In the genomic region with DNA sequence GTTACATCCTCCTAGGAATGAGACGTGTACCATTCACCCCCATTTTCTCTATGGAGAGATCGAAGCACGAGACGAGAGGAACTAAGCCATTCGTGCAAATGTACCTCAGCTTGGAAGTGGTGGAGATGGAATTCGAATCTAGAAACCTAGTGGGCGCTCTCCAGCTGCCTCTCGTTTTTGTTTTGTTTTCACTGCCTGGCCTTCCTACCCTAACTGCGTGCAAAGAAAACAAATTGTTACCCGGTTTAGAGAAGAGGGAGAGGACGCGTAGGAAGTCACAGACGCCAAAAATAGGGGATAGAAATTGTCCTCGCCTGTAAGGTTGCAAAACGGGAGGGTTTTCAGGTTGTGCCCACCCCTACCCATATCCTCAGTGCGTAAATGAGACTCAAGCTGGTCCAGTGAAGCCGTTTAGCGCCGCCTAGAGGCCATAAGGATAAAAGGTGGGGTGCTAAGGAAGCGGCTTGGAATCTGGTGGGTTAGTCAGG, we compare ENCODE assay signal across 8 mouse cellular contexts. TPM values are rescaled to one million over a fixed set of nuclear protein-coding genes. Genes with fewer than 3 reads are reported as not detected.
A peak's percentile ranks its signal among the peaks of the same experiment; 100 is the strongest.
DNase-seq lines count a peak whose midpoint lies in the region; ATAC-seq and TF ChIP-seq lines count a peak whose summit lies in the region.

No protein-coding gene starts in this region.

- peak overlapping the region; percentile 60 for H3K4me2 ChIP-seq in forebrain, embryonic 14.5 days (ENCODE audit: low read length)
- H3K4me2 ChIP-seq in lung, embryonic 15.5 days = peak overlapping the region; percentile 87

- no peak overlapping the region for H3K27ac ChIP-seq in forebrain, embryonic 14.5 days (ENCODE audit: low read depth, low read length)
- H3K27ac ChIP-seq in layer of hippocampus, adult 2 months = peak overlapping the region; percentile 77
- no peak overlapping the region; the same call in 1 of the 2 replicates for H3K27ac ChIP-seq in lung, embryonic 15.5 days

- DNase-seq in MEL-GATA-1-ER (ENCODE audit: extremely low read depth, low read depth) = peak; percentile 78
- DNase-seq in forebrain, embryonic 14.5 days (ENCODE audit: low spot score) = peak; percentile 92
- DNase-seq in heart, postnatal 25 days (ENCODE audit: low spot score) = peak; percentile 58
- DNase-seq in layer of hippocampus, adult 2 months (ENCODE audit: low spot score in 2 of 2) = peak; percentile 61 to 75
- peak; percentile 58 for DNase-seq in ovary, postnatal 14 days (ENCODE audit: low spot score)
- DNase-seq in thymus, postnatal 14 days = peak; percentile 76

- intact Hi-C loops in heart, postnatal 25 days (cut with DNase I) = loop anchor here (1.0 to 5.0 kb wide), 2 partner anchors 57 to 179 kb away; no protein-coding TSS in a partner anchor

- WGBS in forebrain, embryonic 14.5 days = 0% methylated on average over 20 of the region's 20 CpGs
- WGBS in lung, embryonic 15.5 days = under 1% methylated on average over 20 of the region's 20 CpGs

- H3K4me1 ChIP-seq in forebrain, embryonic 14.5 days (ENCODE audit: control insufficient read depth, insufficient read depth, low read length) = peaks cover 10% of the 10 kb centered on the region; the same call in 1 of the 2 replicates
- H3K4me1 ChIP-seq in lung, embryonic 15.5 days = peaks cover 18% of the 10 kb centered on the region

- peak; percentile 70 for ATAC-seq in cerebellum, adult (ENCODE audit: insufficient number of reproducible peaks, low FRiP score, low TSS enrichment)
- peak; percentile 75 for ATAC-seq in forebrain, embryonic 14.5 days
- no peak for ATAC-seq in lung, embryonic 15.5 days (ENCODE audit: borderline replicate concordance, extremely low read depth, low FRiP score, low TSS enrichment)

- peak overlapping the region; percentile 41 for H3K4me3 ChIP-seq in forebrain, embryonic 14.5 days (ENCODE audit: low read depth, low read length)
- peak overlapping the region; percentile 68 for H3K4me3 ChIP-seq in layer of hippocampus, adult 2 months
- H3K4me3 ChIP-seq in lung, embryonic 15.5 days = peak overlapping the region; percentile 49

- no peaks in the 10 kb centered on the region for H3K36me3 ChIP-seq in forebrain, embryonic 14.5 days (ENCODE audit: control insufficient read depth, insufficient read depth, low read length)
- H3K36me3 ChIP-seq in lung, embryonic 15.5 days = no peaks in the 10 kb centered on the region

- no peaks in the 10 kb centered on the region for H3K9me3 ChIP-seq in forebrain, embryonic 14.5 days (replicated peaks; ENCODE audit: control insufficient read depth, low read length)
- no peaks in the 10 kb centered on the region for H3K9me3 ChIP-seq in lung, embryonic 15.5 days

- peaks cover 24% of the 10 kb centered on the region for H3K27me3 ChIP-seq in forebrain, embryonic 14.5 days (replicated peaks; ENCODE audit: control insufficient read depth, insufficient read depth, low read length)
- H3K27me3 ChIP-seq in lung, embryonic 15.5 days = no peaks in the 10 kb centered on the region

- TF ChIP-seq CTCF in layer of hippocampus, adult 2 months (conservative IDR thresholded peaks at IDR 0.05) = peak; percentile 93

- H3K9ac ChIP-seq in forebrain, embryonic 14.5 days (ENCODE audit: low read length) = peak overlapping the region; percentile 58
- peak overlapping the region; percentile 39 for H3K9ac ChIP-seq in lung, embryonic 15.5 days

RNA-seq across cellular contexts. Expression of gene Vav1, which starts 2.2 kb away (rescaled TPM):
- polyA plus RNA-seq in forebrain, embryonic 14.5 days (2014; fragmentation: Nextera tagmentation; extraction: Ambion mirVana) = 0.95 and 1.2 TPM in 2 replicates
- total RNA-seq in heart, postnatal 25 days (2021) = 1 to 10 TPM; 1.5 to 1.7 TPM
- total RNA-seq in layer of hippocampus, adult 2 months (2021) = 1 to 10 TPM; 2.8 to 3.2 TPM
- polyA plus RNA-seq in lung, embryonic 15.5 days (2015; fragmentation: Nextera tagmentation; extraction: Ambion mirVana) = 3.2 and 6.1 TPM in 2 replicates

RNA-seq across cellular contexts. Expression of gene Trip10, which starts 27.4 kb away (rescaled TPM):
- 10.4 and 11.8 TPM in 2 replicates for polyA plus RNA-seq in forebrain, embryonic 14.5 days (2014; fragmentation: Nextera tagmentation; extraction: Ambion mirVana)
- total RNA-seq in heart, postnatal 25 days (2021) = 100 to 1,000 TPM in 1 of 2 experiments, 10 to 100 TPM in 1; 90.6 to 107 TPM
- 1 to 10 TPM; 8.2 to 9.8 TPM for total RNA-seq in layer of hippocampus, adult 2 months (2021)
- 49.0 TPM in 2 replicates for polyA plus RNA-seq in lung, embryonic 15.5 days (2015; fragmentation: Nextera tagmentation; extraction: Ambion mirVana)

RNA-seq across cellular contexts. Expression of gene Gpr108, which starts 28.4 kb away (rescaled TPM):
- polyA plus RNA-seq in forebrain, embryonic 14.5 days (2014; fragmentation: Nextera tagmentation; extraction: Ambion mirVana) = 19.3 and 19.6 TPM in 2 replicates
- 10 to 100 TPM; 26.1 to 29.5 TPM for total RNA-seq in heart, postnatal 25 days (2021)
- 10 to 100 TPM; 24.0 to 24.8 TPM for total RNA-seq in layer of hippocampus, adult 2 months (2021)
- polyA plus RNA-seq in lung, embryonic 15.5 days (2015; fragmentation: Nextera tagmentation; extraction: Ambion mirVana) = 33.1 and 37.3 TPM in 2 replicates

RNA-seq across cellular contexts. Expression of gene C3, which starts 48.7 kb away (rescaled TPM):
- 0.71 and 0.90 TPM in 2 replicates for polyA plus RNA-seq in forebrain, embryonic 14.5 days (2014; fragmentation: Nextera tagmentation; extraction: Ambion mirVana)
- total RNA-seq in heart, postnatal 25 days (2021) = 10 to 100 TPM; 47.1 to 80.7 TPM
- total RNA-seq in layer of hippocampus, adult 2 months (2021) = under 1 TPM; 0.97 to 0.98 TPM
- polyA plus RNA-seq in lung, embryonic 15.5 days (2015; fragmentation: Nextera tagmentation; extraction: Ambion mirVana) = 2.5 and 3.7 TPM in 2 replicates

Comparison
In these comparisons a context has a peak if more than half of its experiments do, and no peak if none do; other contexts are left out.
1. RNA of gene Trip10, which starts 27.4 kb away (total RNA-seq): 90.6 to 107 TPM in heart, postnatal 25 days; 8.2 to 9.8 TPM in layer of hippocampus, adult 2 months; every median in the first group is over 4 times any median in the second.
2. Peak in every context shown above with its lines, with median percentiles within 50 percentile points of each other: DNase-seq and H3K4me3 ChIP-seq.